Comparison of ENCODE assay signal across 8 mouse cellular contexts in genomic region chr19:32179978-32180413, GRCm38 (mm10).
A peak's percentile ranks its signal among the peaks of the same experiment; 100 is the strongest.
DNase-seq lines count a peak whose midpoint lies in the region; ATAC-seq and TF ChIP-seq lines count a peak whose summit lies in the region.

No protein-coding gene starts in this region.

- no peaks in the 10 kb centered on the region for H3K27me3 ChIP-seq in intestine, embryonic 16.5 days (replicated peaks; ENCODE audit: control insufficient read depth, insufficient read depth, low read length)
- no peaks in the 10 kb centered on the region for H3K27me3 ChIP-seq in stomach, postnatal 0 days (ENCODE audit: control insufficient read depth, insufficient read depth, low read length)

- WGBS in intestine, embryonic 16.5 days: 35% methylated on average over 5 of the region's 5 CpGs
- WGBS in stomach, postnatal 0 days: 21% methylated on average over 5 of the region's 5 CpGs

- peaks cover 32% of the 10 kb centered on the region for H3K4me1 ChIP-seq in intestine, embryonic 16.5 days (ENCODE audit: control insufficient read depth, insufficient read depth, low read length)
- peaks cover 16% of the 10 kb centered on the region for H3K4me1 ChIP-seq in stomach, postnatal 0 days (replicated peaks; ENCODE audit: control insufficient read depth, insufficient read depth)

- TF ChIP-seq EP300 in stomach, postnatal 0 days (optimal IDR thresholded peaks at IDR 0.05): no peak

- no peak for TF ChIP-seq CTCF in layer of hippocampus, adult 2 months (conservative IDR thresholded peaks at IDR 0.05)
- no peak for TF ChIP-seq CTCF in stomach, postnatal 0 days (IDR thresholded peaks at IDR 0.05; ENCODE audit: low read depth)

- 0 out of 2 replicates have a peak overlapping the region, but pooled peaks have one; percentile 10 for H3K4me2 ChIP-seq in intestine, embryonic 16.5 days (ENCODE audit: low read depth, low read length)
- H3K4me2 ChIP-seq in stomach, postnatal 0 days (replicated peaks; ENCODE audit: low read depth): 0 out of 2 replicates have a peak overlapping the region, but pooled peaks have one; percentile 1

- peak overlapping the region; percentile 56; the same call in 1 of the 2 replicates for H3K27ac ChIP-seq in layer of hippocampus, adult 2 months
- peak overlapping the region; percentile 68 for H3K27ac ChIP-seq in intestine, embryonic 16.5 days (ENCODE audit: low read length)
- H3K27ac ChIP-seq in stomach, postnatal 0 days (replicated peaks): peak overlapping the region; percentile 20

- ATAC-seq in intestine, embryonic 16.5 days: peak; percentile 80
- no peak for ATAC-seq in stomach, postnatal 0 days (ENCODE audit: low FRiP score, low TSS enrichment)
- no peak for ATAC-seq in cerebellum, adult (ENCODE audit: insufficient number of reproducible peaks, low FRiP score, low TSS enrichment)

- no peak for DNase-seq in layer of hippocampus, adult 2 months (ENCODE audit: low spot score in 2 of 2)
- DNase-seq in layer of hippocampus, adult 18-20 months (ENCODE audit: low spot score in 2 of 2): no peak
- peak; percentile 65 to 74 for DNase-seq in lung, adult 18-20 months
- DNase-seq in stomach, postnatal 0 days (ENCODE audit: low spot score): no peak
- no peak for DNase-seq in cerebellum, adult 11-12 months
- no peak for DNase-seq in cerebellum, postnatal 14 days

- no peaks in the 10 kb centered on the region for H3K9me3 ChIP-seq in intestine, embryonic 16.5 days (ENCODE audit: control insufficient read depth, low read length)
- H3K9me3 ChIP-seq in stomach, postnatal 0 days (ENCODE audit: control insufficient read depth, low read length): no peaks in the 10 kb centered on the region

- H3K4me3 ChIP-seq in layer of hippocampus, adult 2 months: no peak overlapping the region
- no peak overlapping the region for H3K4me3 ChIP-seq in intestine, embryonic 16.5 days (ENCODE audit: low read length)
- no peak overlapping the region for H3K4me3 ChIP-seq in stomach, postnatal 0 days (ENCODE audit: low read depth, low read length)

- H3K36me3 ChIP-seq in intestine, embryonic 16.5 days (ENCODE audit: control insufficient read depth, insufficient read depth, low read length): no peaks in the 10 kb centered on the region
- no peaks in the 10 kb centered on the region for H3K36me3 ChIP-seq in stomach, postnatal 0 days (ENCODE audit: control insufficient read depth, insufficient read depth, low read length)

- H3K9ac ChIP-seq in intestine, embryonic 16.5 days (ENCODE audit: low read depth, low read length): no peak overlapping the region
- no peak overlapping the region for H3K9ac ChIP-seq in stomach, postnatal 0 days (ENCODE audit: low read length)

Comparison
In these comparisons a context has a peak if more than half of its experiments do, and no peak if none do; other contexts are left out.
1. DNase-seq: peak in lung, adult 18-20 months (2 of 2); none in layer of hippocampus, adult 2 months (0 of 2), layer of hippocampus, adult 18-20 months (0 of 2), stomach, postnatal 0 days (single experiment), cerebellum, adult 11-12 months (single experiment) and cerebellum, postnatal 14 days (0 of 2).
2. Peak in every context shown above with its lines, with median percentiles within 50 percentile points of each other: H3K27ac ChIP-seq.